ENCODE assay signal across 9 mouse cellular contexts in the genomic region with DNA sequence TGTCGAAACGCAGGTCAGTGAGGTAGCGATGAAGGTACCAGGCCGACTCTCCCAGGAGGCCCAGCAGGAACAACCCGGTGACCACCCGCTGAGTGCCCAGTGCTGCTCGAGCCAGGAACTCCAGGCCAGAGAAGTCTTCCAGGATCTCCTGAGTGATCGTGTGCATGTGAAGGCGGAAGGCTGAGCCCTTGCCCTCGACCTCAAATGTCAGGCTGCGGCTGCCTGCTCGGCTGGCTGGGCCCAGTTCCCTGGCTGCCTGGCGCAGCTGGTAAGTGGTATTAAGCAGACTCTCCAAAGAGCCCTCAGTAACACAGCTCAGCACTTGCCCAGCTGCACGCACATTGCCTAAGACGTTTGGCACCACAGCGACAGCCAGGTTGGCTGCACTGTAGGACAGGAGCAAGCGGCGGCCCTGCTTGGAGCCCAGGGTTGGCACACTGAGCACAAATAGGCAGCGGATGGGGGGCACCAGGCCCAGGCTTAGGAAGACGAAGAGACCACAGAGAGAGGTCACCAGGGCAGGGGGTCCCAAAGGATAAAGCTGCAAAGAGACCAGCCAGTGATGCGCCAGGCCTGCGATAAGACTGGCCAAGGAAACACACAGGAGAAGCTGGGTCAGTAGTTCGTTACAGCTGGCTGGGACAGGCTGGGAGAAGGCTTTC. TPM values are rescaled to one million over a fixed set of nuclear protein-coding genes. Genes with fewer than 3 reads are reported as not detected.
DNase-seq lines count a peak whose midpoint lies in the region; ATAC-seq and TF ChIP-seq lines count a peak whose summit lies in the region.
"Had no signal": no experiment of that assay in that cellular context is flagged by ENCODE, and none has a peak within 500 bp of the region (broad histone marks: within the 10 kb centered on the region; RNA-seq: fewer than 3 reads in every experiment).

No protein-coding gene starts in this region.

- peak overlapping the region; percentile 24 for H3K4me2 ChIP-seq in embryonic facial prominence, embryonic 15.5 days (replicated peaks)
- no peak overlapping the region for H3K4me2 ChIP-seq in hindbrain, embryonic 16.5 days (ENCODE audit: low read length)
- no peak overlapping the region for H3K4me2 ChIP-seq in midbrain, embryonic 14.5 days (ENCODE audit: low read length)

- 0 out of 2 replicates have a peak, but pooled peaks have one; percentile 8 for ATAC-seq in embryonic facial prominence, embryonic 15.5 days (ENCODE audit: insufficient number of reproducible peaks, low FRiP score, low TSS enrichment, low read depth)
- peak; percentile 60; the same call in 1 of the 2 replicates for ATAC-seq in hindbrain, embryonic 16.5 days
- no peak for ATAC-seq in midbrain, embryonic 14.5 days (ENCODE audit: low FRiP score, low TSS enrichment)

- H3K9me3 ChIP-seq in embryonic facial prominence, embryonic 15.5 days (replicated peaks): no peaks in the 10 kb centered on the region
- H3K9me3 ChIP-seq in hindbrain, embryonic 16.5 days (ENCODE audit: control insufficient read depth, low read length): no peaks in the 10 kb centered on the region
- no peaks in the 10 kb centered on the region for H3K9me3 ChIP-seq in midbrain, embryonic 14.5 days (ENCODE audit: control insufficient read depth, low read length)

- WGBS in embryonic facial prominence, embryonic 15.5 days: 50% methylated on average over 23 of the region's 23 CpGs
- 51% methylated on average over 23 of the region's 23 CpGs for WGBS in hindbrain, embryonic 16.5 days
- WGBS in midbrain, embryonic 14.5 days: 65% methylated on average over 23 of the region's 23 CpGs
- WGBS in cerebellum, adult 2 months: 30% methylated on average over 23 of the region's 23 CpGs

- peaks cover 16% of the 10 kb centered on the region for H3K4me1 ChIP-seq in embryonic facial prominence, embryonic 15.5 days
- H3K4me1 ChIP-seq in hindbrain, embryonic 16.5 days (ENCODE audit: control insufficient read depth, insufficient read depth, low read depth, low read length): peaks cover 9% of the 10 kb centered on the region; the same call in 1 of the 2 replicates
- peaks cover 10% of the 10 kb centered on the region; the same call in 1 of the 2 replicates for H3K4me1 ChIP-seq in midbrain, embryonic 14.5 days (ENCODE audit: control insufficient read depth, insufficient read depth, low read length)
- H3K4me1 ChIP-seq in cerebellum, adult 2 months (ENCODE audit: control insufficient read depth, insufficient read depth, low read length): no peaks in the 10 kb centered on the region

- DNase-seq in cerebellum, postnatal 14 days: peak; percentile 36 to 41
- DNase-seq in cerebellum, postnatal 36 days: no peak
- DNase-seq in midbrain, embryonic 14.5 days: no peak
- no peak for DNase-seq in left cerebral cortex, adult 18-20 months (ENCODE audit: low spot score in 2 of 2)
- no peak for DNase-seq in cerebellum, adult 2 months
- DNase-seq in yolk sac, embryonic 10.5 days (ENCODE audit: low spot score): no peak
- DNase-seq: B cell, adult 2 months had no signal

- H3K36me3 ChIP-seq in embryonic facial prominence, embryonic 15.5 days: no peaks in the 10 kb centered on the region
- no peaks in the 10 kb centered on the region for H3K36me3 ChIP-seq in hindbrain, embryonic 16.5 days (ENCODE audit: control insufficient read depth, insufficient read depth, low read length)
- no peaks in the 10 kb centered on the region for H3K36me3 ChIP-seq in midbrain, embryonic 14.5 days (ENCODE audit: control insufficient read depth, insufficient read depth, low read length)

- H3K4me3 ChIP-seq in embryonic facial prominence, embryonic 15.5 days (replicated peaks): no peak overlapping the region
- no peak overlapping the region for H3K4me3 ChIP-seq in hindbrain, embryonic 16.5 days (ENCODE audit: low read length)
- no peak overlapping the region for H3K4me3 ChIP-seq in midbrain, embryonic 14.5 days (replicated peaks; ENCODE audit: low read depth, low read length)
- no peak overlapping the region for H3K4me3 ChIP-seq in cerebellum, adult 2 months (replicated peaks; ENCODE audit: insufficient read depth, low read depth, low read length)

- H3K27me3 ChIP-seq in embryonic facial prominence, embryonic 15.5 days: no peaks in the 10 kb centered on the region
- H3K27me3 ChIP-seq in hindbrain, embryonic 16.5 days (replicated peaks; ENCODE audit: control insufficient read depth, insufficient read depth, low read length): no peaks in the 10 kb centered on the region
- no peaks in the 10 kb centered on the region for H3K27me3 ChIP-seq in midbrain, embryonic 14.5 days (ENCODE audit: control insufficient read depth, insufficient read depth, low read length)
- no peaks in the 10 kb centered on the region for H3K27me3 ChIP-seq in cerebellum, adult 2 months (ENCODE audit: control insufficient read depth, insufficient read depth, low read length)

- peak overlapping the region; percentile 56 for H3K27ac ChIP-seq in embryonic facial prominence, embryonic 15.5 days (replicated peaks)
- H3K27ac ChIP-seq in hindbrain, embryonic 16.5 days (ENCODE audit: low read depth, low read length): 0 out of 2 replicates have a peak overlapping the region, but pooled peaks have one; percentile 39
- peak overlapping the region; percentile 22; the same call in 1 of the 2 replicates for H3K27ac ChIP-seq in midbrain, embryonic 14.5 days (replicated peaks; ENCODE audit: low read depth, low read length)
- no peak overlapping the region; the same call in 1 of the 2 replicates for H3K27ac ChIP-seq in cerebellum, adult 2 months (ENCODE audit: insufficient read depth, low read length)

- no peak for TF ChIP-seq CTCF in cerebellum, adult 2 months (IDR thresholded peaks at IDR 0.05; ENCODE audit: borderline replicate concordance, insufficient read depth, low read depth, low read length)

- no peak overlapping the region for H3K9ac ChIP-seq in embryonic facial prominence, embryonic 15.5 days
- peak overlapping the region; percentile 5; the same call in 1 of the 2 replicates for H3K9ac ChIP-seq in hindbrain, embryonic 16.5 days (ENCODE audit: low read depth, low read length)
- peak overlapping the region; percentile 9; the same call in 1 of the 2 replicates for H3K9ac ChIP-seq in midbrain, embryonic 14.5 days (replicated peaks; ENCODE audit: low read length)

- no peak for TF ChIP-seq POLR2A in cerebellum, adult 2 months (IDR thresholded peaks at IDR 0.05; ENCODE audit: borderline replicate concordance, insufficient read depth, low read length)

RNA-seq across cellular contexts. Expression of gene Ocstamp, which starts 2.6 kb away (rescaled TPM):
- polyA plus RNA-seq in embryonic facial prominence, embryonic 15.5 days (2015; fragmentation: Nextera tagmentation; extraction: Ambion mirVana): 0.88 and 0.93 TPM in 2 replicates
- 0.04 and 0.05 TPM in 2 replicates for polyA plus RNA-seq in hindbrain, embryonic 16.5 days (2015; fragmentation: Nextera tagmentation; extraction: Ambion mirVana)
- 0.08 TPM in 1 of 2 replicates, not detected in the other for polyA plus RNA-seq in midbrain, embryonic 14.5 days (2014; fragmentation: Nextera tagmentation; extraction: Ambion mirVana)
- not detected for total RNA-seq in left cerebral cortex, adult 18-20 months (2021)
- 0.05 TPM in 1 of 2 replicates, not detected in the other for polyA plus RNA-seq in cerebellum, adult 2 months (2012; rRNA removed)

RNA-seq across cellular contexts. Expression of gene Zfp334, which starts 9.6 kb away (rescaled TPM):
- polyA plus RNA-seq in embryonic facial prominence, embryonic 15.5 days (2015; fragmentation: Nextera tagmentation; extraction: Ambion mirVana): 6.8 and 7.0 TPM in 2 replicates
- 6.8 and 9.0 TPM in 2 replicates for polyA plus RNA-seq in hindbrain, embryonic 16.5 days (2015; fragmentation: Nextera tagmentation; extraction: Ambion mirVana)
- 11.7 and 15.7 TPM in 2 replicates for polyA plus RNA-seq in midbrain, embryonic 14.5 days (2014; fragmentation: Nextera tagmentation; extraction: Ambion mirVana)
- 10 to 100 TPM; 16.1 to 17.4 TPM for total RNA-seq in left cerebral cortex, adult 18-20 months (2021)
- polyA plus RNA-seq in cerebellum, adult 2 months (2012; rRNA removed): 10.6 and 10.9 TPM in 2 replicates

RNA-seq across cellular contexts. Expression of gene Zfp663, which starts 29.1 kb away (rescaled TPM):
- 0.27 and 0.55 TPM in 2 replicates for polyA plus RNA-seq in embryonic facial prominence, embryonic 15.5 days (2015; fragmentation: Nextera tagmentation; extraction: Ambion mirVana)
- 4.5 and 5.5 TPM in 2 replicates for polyA plus RNA-seq in hindbrain, embryonic 16.5 days (2015; fragmentation: Nextera tagmentation; extraction: Ambion mirVana)
- polyA plus RNA-seq in midbrain, embryonic 14.5 days (2014; fragmentation: Nextera tagmentation; extraction: Ambion mirVana): 8.4 and 10.8 TPM in 2 replicates
- total RNA-seq in left cerebral cortex, adult 18-20 months (2021): not detected
- polyA plus RNA-seq in cerebellum, adult 2 months (2012; rRNA removed): not detected in 2 replicates

Comparison
In these comparisons a context has a peak if more than half of its experiments do, and no peak if none do; other contexts are left out.
1. DNase-seq: peak in cerebellum, postnatal 14 days (2 of 2); none in cerebellum, postnatal 36 days (0 of 2), midbrain, embryonic 14.5 days (single experiment), left cerebral cortex, adult 18-20 months (0 of 2), cerebellum, adult 2 months (0 of 2) and yolk sac, embryonic 10.5 days (single experiment).